Mouse (Mus musculus): ENCODE results near the gene Rnaseh1. TPM values are rescaled to one million over a fixed set of nuclear protein-coding genes. Genes with fewer than 3 reads are reported as not detected.
A peak's percentile ranks its signal among the peaks of the same experiment; 100 is the strongest.

Gene Rnaseh1
- polyA plus RNA-seq, 1 experiment from 2014 or later = 24.0 TPM

DNA sequence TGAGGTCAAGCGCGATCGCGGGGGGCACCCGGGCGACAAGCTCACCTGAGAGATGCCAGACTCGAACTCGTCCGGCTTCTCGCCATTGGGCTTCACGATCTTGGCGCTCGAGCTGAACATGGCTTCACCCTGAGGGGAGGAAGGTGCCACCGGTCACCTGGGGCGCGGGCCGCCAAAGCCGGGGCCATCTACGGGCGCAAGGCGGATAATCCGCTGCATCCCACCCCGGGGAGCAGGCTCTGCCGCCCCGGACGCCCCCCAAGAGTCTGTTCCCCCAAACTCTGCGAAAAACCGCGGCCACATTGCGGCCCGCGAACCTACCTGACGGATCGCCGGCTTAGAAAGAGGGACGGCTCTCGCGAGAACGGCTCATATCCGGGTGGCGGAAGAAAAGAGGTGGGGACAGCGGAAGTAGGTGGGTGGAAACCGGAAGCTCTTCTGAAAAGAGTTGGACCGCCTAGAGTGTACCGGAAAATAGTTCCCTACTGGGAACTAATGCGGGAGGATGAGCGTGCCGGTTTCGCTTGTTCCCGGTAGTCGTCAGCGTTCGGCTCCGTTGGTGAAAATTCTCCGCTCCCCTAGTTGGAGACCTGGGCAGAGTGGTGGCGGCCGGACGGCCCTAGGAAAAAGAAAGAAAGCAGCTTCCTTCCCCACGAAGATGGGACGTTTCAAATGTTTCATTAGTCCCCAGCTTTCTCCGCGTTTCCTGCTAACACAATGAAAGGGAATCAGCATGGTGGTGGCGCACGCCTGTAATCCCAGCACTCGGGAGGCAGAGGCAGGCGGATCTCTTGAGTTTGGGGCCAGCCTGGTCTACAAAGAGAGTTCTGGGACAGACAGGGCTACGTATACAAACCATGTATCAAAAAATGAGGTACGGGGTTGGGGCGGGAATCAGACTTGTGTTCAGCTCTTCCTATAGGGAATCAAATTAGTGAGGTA lies 13.6 kb upstream of the Rnaseh1 start, which contains the start of gene Rps7:
Gene Rps7, minus strand, starts transcription at position 419 of the 942 bp plus-strand sequence.
- WGBS = 5% methylated on average over 67 of the region's 69 CpGs

DNA sequence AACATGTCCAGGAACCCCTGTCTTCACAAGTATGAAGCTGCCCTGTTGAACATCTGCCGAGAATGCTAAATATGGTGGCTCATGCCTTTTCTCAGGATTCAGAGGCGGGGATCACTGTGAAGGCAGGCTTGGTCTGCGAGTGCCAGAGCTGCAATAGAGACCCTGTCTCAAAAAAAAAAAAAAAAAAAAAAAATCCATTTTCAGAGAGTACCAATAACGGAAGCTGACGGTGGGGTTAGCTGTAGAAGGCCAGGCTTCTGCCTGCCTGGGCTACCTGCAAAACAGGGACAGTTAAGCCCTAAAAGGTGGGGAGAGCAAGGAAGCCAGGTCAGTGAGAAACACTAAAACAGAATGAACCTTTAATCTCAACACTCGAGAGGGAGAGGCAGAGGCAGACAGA lies 12.9 kb upstream of the Rnaseh1 start:
- no peak for ATAC-seq (ENCODE audit: low read depth)
- H3K4me2 ChIP-seq (ENCODE audit: low read depth, low read length) = peak overlapping the region; percentile 60
- 88% methylated on average over 6 of the region's 6 CpGs for WGBS

More for the DNA sequence above, 13.6 kb upstream of the Rnaseh1 start, which contains the start of gene Rps7:
- Histone ChIP-seq H3K9me3 (ENCODE audit: control insufficient read depth, low read length) (no peaks in the 10 kb centered on the region), H3K4me3 (ENCODE audit: low read depth, low read length) (peak within 1 kb of the TSS; percentile 80), H3K36me3 (ENCODE audit: control insufficient read depth, insufficient read depth, low read length) (peaks cover 38% of the 10 kb centered on the region), H3K4me2 (ENCODE audit: low read depth, low read length) (peak within 1 kb of the TSS; percentile 66), H3K27ac (replicated peaks; ENCODE audit: low read depth, low read length) (peak within 1 kb of the TSS; percentile 91), H3K4me1 (ENCODE audit: control insufficient read depth, insufficient read depth, low read length) (peaks cover 6% of the 10 kb centered on the region; the same call in 1 of the 2 replicates), H3K9ac (ENCODE audit: low read depth, low read length) (peak within 1 kb of the TSS; percentile 99), H3K27me3 (replicated peaks; ENCODE audit: control insufficient read depth, insufficient read depth, low read length) (no peaks in the 10 kb centered on the region)
- peak; percentile 97 for DNase-seq (ENCODE audit: low spot score)
- peak; percentile 99 for ATAC-seq (ENCODE audit: low read depth)

DNA sequence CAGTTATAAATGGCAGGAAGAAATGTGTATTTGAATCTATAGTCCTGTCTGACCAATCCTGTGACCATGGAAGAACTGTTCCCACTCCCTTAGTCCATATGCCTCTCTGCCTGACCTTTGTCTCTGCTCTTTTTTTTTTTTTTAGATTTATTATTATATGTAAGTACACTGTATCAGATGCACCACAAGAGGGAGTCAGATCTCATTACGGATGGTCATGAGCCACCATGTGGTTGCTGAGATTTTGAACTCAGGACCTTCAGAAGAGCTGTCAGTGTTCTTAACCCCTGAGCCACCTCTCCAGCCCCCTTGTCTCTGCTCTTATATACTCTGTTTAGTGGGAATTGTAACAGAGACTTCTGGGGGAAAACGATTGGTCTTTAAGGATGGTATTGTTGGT lies 10.6 kb upstream of the Rnaseh1 start:
- no peak for ATAC-seq (ENCODE audit: low read depth)
- WGBS = 82% methylated on average over 2 of the region's 2 CpGs

More for the DNA sequence above, 12.9 kb upstream of the Rnaseh1 start:
- Histone ChIP-seq H3K27ac (replicated peaks; ENCODE audit: low read depth, low read length) (no peak overlapping the region), H3K27me3 (replicated peaks; ENCODE audit: control insufficient read depth, insufficient read depth, low read length) (no peaks in the 10 kb centered on the region), H3K9ac (ENCODE audit: low read depth, low read length) (no peak overlapping the region), H3K4me3 (ENCODE audit: low read depth, low read length) (peak overlapping the region; percentile 80), H3K4me1 (ENCODE audit: control insufficient read depth, insufficient read depth, low read length) (peaks cover 6% of the 10 kb centered on the region; the same call in 1 of the 2 replicates), H3K36me3 (ENCODE audit: control insufficient read depth, insufficient read depth, low read length) (peaks cover 31% of the 10 kb centered on the region), H3K9me3 (ENCODE audit: control insufficient read depth, low read length) (no peaks in the 10 kb centered on the region)
- no peak for DNase-seq (ENCODE audit: low spot score)

DNA sequence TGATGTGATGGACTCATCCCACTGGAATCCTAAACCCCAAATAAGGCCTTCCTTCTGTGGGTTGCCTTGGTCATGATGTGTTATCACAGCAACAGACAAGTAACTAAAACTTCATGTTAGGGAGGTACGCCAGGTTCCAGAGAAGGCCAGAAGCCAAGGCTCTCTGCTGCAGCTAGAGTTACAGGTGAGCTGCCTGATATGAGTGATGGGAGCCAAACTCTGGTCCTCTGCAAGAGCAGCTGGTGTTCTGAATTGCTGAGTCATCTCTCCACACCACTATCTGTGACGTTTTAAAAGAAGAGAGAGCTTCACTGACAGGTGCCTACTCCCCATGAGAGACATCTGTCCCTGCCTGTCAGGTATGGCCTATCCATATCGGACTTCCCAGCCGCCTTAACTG lies 13.2 kb downstream of the Rnaseh1 start:
- Histone ChIP-seq H3K36me3 (ENCODE audit: control insufficient read depth, insufficient read depth, low read length) (peaks cover 42% of the 10 kb centered on the region), H3K27ac (replicated peaks; ENCODE audit: low read depth, low read length) (no peak overlapping the region), H3K9me3 (ENCODE audit: control insufficient read depth, low read length) (no peaks in the 10 kb centered on the region), H3K4me1 (ENCODE audit: control insufficient read depth, insufficient read depth, low read length) (peaks cover 7% of the 10 kb centered on the region; the same call in 1 of the 2 replicates), H3K4me3 (ENCODE audit: low read depth, low read length) (no peak overlapping the region), H3K27me3 (replicated peaks; ENCODE audit: control insufficient read depth, insufficient read depth, low read length) (no peaks in the 10 kb centered on the region), H3K9ac (ENCODE audit: low read depth, low read length) (no peak overlapping the region), H3K4me2 (ENCODE audit: low read depth, low read length) (no peak overlapping the region)
- ATAC-seq (ENCODE audit: low read depth) = no peak
- WGBS = 87% methylated on average over 4 of the region's 4 CpGs
- DNase-seq (ENCODE audit: low spot score) = no peak

More for the DNA sequence above, 10.6 kb upstream of the Rnaseh1 start:
- Histone ChIP-seq H3K36me3 (ENCODE audit: control insufficient read depth, insufficient read depth, low read length) (peaks cover 9% of the 10 kb centered on the region), H3K9ac (ENCODE audit: low read depth, low read length) (no peak overlapping the region), H3K27ac (replicated peaks; ENCODE audit: low read depth, low read length) (no peak overlapping the region), H3K9me3 (ENCODE audit: control insufficient read depth, low read length) (no peaks in the 10 kb centered on the region), H3K4me3 (ENCODE audit: low read depth, low read length) (no peak overlapping the region), H3K4me2 (ENCODE audit: low read depth, low read length) (no peak overlapping the region), H3K4me1 (ENCODE audit: control insufficient read depth, insufficient read depth, low read length) (peaks cover 6% of the 10 kb centered on the region; the same call in 1 of the 2 replicates), H3K27me3 (replicated peaks; ENCODE audit: control insufficient read depth, insufficient read depth, low read length) (no peaks in the 10 kb centered on the region)
- no peak for DNase-seq (ENCODE audit: low spot score)

DNA sequence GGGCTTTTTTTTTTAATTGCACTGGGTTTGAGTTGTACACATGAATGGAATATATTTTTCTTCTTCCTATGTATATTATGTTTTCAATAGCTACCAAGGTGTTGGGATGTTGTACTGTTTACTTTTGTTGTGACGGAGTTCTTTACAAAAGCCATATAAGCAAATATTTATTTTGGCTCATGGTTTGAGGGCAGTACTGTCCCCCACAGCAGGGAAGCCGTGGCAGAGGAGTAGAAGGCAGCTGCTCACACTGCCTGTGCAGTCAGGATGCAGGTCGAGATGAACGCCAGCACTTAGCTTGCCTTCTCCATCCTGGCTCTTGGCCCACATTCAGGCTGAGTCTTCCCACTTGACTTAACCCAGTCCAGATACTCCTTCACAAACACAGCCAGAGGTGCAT lies 17.3 kb downstream of the Rnaseh1 start:
- no peak overlapping the region for H3K27ac ChIP-seq (replicated peaks; ENCODE audit: low read depth, low read length)
- ATAC-seq (ENCODE audit: low read depth) (no peak), DNase-seq (ENCODE audit: low spot score) (no peak)
- H3K27me3 ChIP-seq (replicated peaks; ENCODE audit: control insufficient read depth, insufficient read depth, low read length) = no peaks in the 10 kb centered on the region
- H3K4me2 ChIP-seq (ENCODE audit: low read depth, low read length) = no peak overlapping the region
- 63% methylated on average over 4 of the region's 4 CpGs for WGBS
- no peak overlapping the region for H3K9ac ChIP-seq (ENCODE audit: low read depth, low read length)
- peaks cover 8% of the 10 kb centered on the region; the same call in 1 of the 2 replicates for H3K4me1 ChIP-seq (ENCODE audit: control insufficient read depth, insufficient read depth, low read length)
- H3K36me3 ChIP-seq (ENCODE audit: control insufficient read depth, insufficient read depth, low read length) = 0 out of 2 replicates have a peak, but pooled peaks cover 4% of the 10 kb centered on the region
- no peaks in the 10 kb centered on the region for H3K9me3 ChIP-seq (ENCODE audit: control insufficient read depth, low read length)
- no peak overlapping the region for H3K4me3 ChIP-seq (ENCODE audit: low read depth, low read length)

DNA sequence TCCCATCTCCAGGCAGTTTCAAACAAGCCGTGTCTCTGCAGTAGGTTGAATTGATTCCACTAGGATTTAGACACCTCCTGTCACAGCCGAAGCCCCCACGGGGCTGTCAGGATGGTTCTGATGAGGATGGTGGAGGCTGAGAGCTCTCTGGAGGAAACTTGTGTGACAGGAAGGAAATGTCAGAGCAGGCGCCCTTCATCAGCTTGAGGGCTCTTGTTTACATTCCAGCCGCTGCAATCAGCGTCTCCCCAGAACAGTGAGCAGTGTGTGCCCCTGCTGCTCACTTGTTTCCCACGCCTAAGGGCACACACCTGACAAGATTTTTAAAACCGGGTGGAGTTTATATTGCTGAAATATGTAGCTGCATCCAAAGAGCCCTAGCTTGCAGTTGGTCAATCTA lies 17.9 kb downstream of the Rnaseh1 start:
- H3K4me2 ChIP-seq (ENCODE audit: low read depth, low read length) = no peak overlapping the region
- no peaks in the 10 kb centered on the region for H3K27me3 ChIP-seq (replicated peaks; ENCODE audit: control insufficient read depth, insufficient read depth, low read length)
- 15% methylated on average over 8 of the region's 8 CpGs for WGBS
- H3K36me3 ChIP-seq (ENCODE audit: control insufficient read depth, insufficient read depth, low read length) = 0 out of 2 replicates have a peak, but pooled peaks cover 4% of the 10 kb centered on the region
- no peaks in the 10 kb centered on the region for H3K9me3 ChIP-seq (ENCODE audit: control insufficient read depth, low read length)
- no peak overlapping the region for H3K27ac ChIP-seq (replicated peaks; ENCODE audit: low read depth, low read length)
- H3K4me3 ChIP-seq (ENCODE audit: low read depth, low read length) = no peak overlapping the region
- 0 out of 2 replicates have a peak, but pooled peaks have one; percentile 45 for ATAC-seq (ENCODE audit: low read depth)
- DNase-seq (ENCODE audit: low spot score) = peak; percentile 39
- H3K9ac ChIP-seq (ENCODE audit: low read depth, low read length) = no peak overlapping the region
- H3K4me1 ChIP-seq (ENCODE audit: control insufficient read depth, insufficient read depth, low read length) = peaks cover 8% of the 10 kb centered on the region; the same call in 1 of the 2 replicates

DNA sequence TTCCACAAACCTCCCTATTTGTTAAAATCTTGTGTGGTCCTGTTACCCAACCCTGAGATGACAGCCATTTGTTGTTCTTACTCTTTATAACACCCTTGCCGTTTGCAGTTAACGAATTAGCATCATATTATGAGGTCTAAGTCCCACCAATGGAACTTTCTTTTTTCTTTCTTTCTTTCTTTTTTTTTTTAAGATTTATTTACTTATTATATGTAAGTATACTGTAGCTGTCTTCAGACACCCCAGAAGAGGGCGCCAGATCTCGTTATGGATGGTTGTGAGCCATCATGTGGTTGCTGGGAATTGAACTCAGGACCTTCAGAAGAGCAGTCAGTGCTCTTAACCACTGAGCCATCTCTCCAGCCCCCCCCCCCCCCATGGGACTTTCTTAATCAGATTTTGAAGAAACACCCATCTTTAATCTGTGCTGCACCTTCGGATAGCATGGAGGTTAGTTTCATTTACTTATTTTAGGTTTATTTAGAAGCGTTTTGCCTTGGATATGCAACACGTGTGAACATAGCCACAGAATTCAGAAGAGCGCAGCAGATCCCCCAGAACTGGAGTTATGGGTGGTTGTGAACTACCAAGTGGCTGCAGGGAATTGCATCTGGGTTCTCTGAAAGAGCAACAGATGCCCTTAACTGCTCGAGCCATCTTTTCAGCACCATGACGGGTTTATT lies 24.8 kb downstream of the Rnaseh1 start:
- Histone ChIP-seq H3K9ac (ENCODE audit: low read depth, low read length) (peak overlapping the region; percentile 70; the same call in 1 of the 2 replicates), H3K27me3 (replicated peaks; ENCODE audit: control insufficient read depth, insufficient read depth, low read length) (no peaks in the 10 kb centered on the region), H3K4me2 (ENCODE audit: low read depth, low read length) (peak overlapping the region; percentile 57), H3K36me3 (ENCODE audit: control insufficient read depth, insufficient read depth, low read length) (peaks cover 8% of the 10 kb centered on the region; the same call in 1 of the 2 replicates), H3K27ac (replicated peaks; ENCODE audit: low read depth, low read length) (peak overlapping the region; percentile 92; the same call in 1 of the 2 replicates), H3K4me3 (ENCODE audit: low read depth, low read length) (peak overlapping the region; percentile 57), H3K9me3 (ENCODE audit: control insufficient read depth, low read length) (no peaks in the 10 kb centered on the region), H3K4me1 (ENCODE audit: control insufficient read depth, insufficient read depth, low read length) (peaks cover 10% of the 10 kb centered on the region)
- DNase-seq (ENCODE audit: low spot score) (no peak), ATAC-seq (ENCODE audit: low read depth) (no peak)
- WGBS = 83% methylated on average over 10 of the region's 10 CpGs
